Mouse (Mus musculus): ENCODE data around the gene P2rx1. TPM values are rescaled to one million over a fixed set of nuclear protein-coding genes. Genes with fewer than 3 reads are reported as not detected.

Gene P2rx1
- polyA plus RNA-seq, 1 experiment from 2014 or later, result 1.3 TPM

Small RNAs within 50 kb of the gene (microRNA-seq; reads per million reads assigned to microRNA genes)
- gene Gm44467, result not detected

Other genes starting within 250 kb of the P2rx1 start
- 3.0 and 4.7 TPM in 2 replicates for gene Cyb5d2, start 203.0 kb upstream of the P2rx1 start, polyA plus RNA-seq (2014; fragmentation: Nextera tagmentation; extraction: Ambion mirVana)
- gene Zzef1, start 202.9 kb upstream of the P2rx1 start, polyA plus RNA-seq (2014; fragmentation: Nextera tagmentation; extraction: Ambion mirVana), result 8.3 and 8.5 TPM in 2 replicates
- gene Atp2a3, start 37.9 kb upstream of the P2rx1 start, polyA plus RNA-seq (2014; fragmentation: Nextera tagmentation; extraction: Ambion mirVana), result 0.59 and 0.95 TPM in 2 replicates
- gene Camkk1, start 19.9 kb downstream of the P2rx1 start, polyA plus RNA-seq (2014; fragmentation: Nextera tagmentation; extraction: Ambion mirVana), result 3.7 and 4.2 TPM in 2 replicates
- 10.8 and 11.0 TPM in 2 replicates for gene Ncbp3, start 48.7 kb downstream of the P2rx1 start, polyA plus RNA-seq (2014; fragmentation: Nextera tagmentation; extraction: Ambion mirVana)
- gene Itgae, start 91.5 kb downstream of the P2rx1 start, polyA plus RNA-seq (2014; fragmentation: Nextera tagmentation; extraction: Ambion mirVana), result 0.21 and 0.27 TPM in 2 replicates
- 16.7 and 18.9 TPM in 2 replicates for gene Haspin, start 139.2 kb downstream of the P2rx1 start, polyA plus RNA-seq (2014; fragmentation: Nextera tagmentation; extraction: Ambion mirVana)
- 0.08 and 0.23 TPM in 2 replicates for gene P2rx5, start 161.3 kb downstream of the P2rx1 start, polyA plus RNA-seq (2014; fragmentation: Nextera tagmentation; extraction: Ambion mirVana)
- 125 TPM in 2 replicates for gene Emc6, start 177.9 kb downstream of the P2rx1 start, polyA plus RNA-seq (2014; fragmentation: Nextera tagmentation; extraction: Ambion mirVana)
- gene Tax1bp3, start 178.0 kb downstream of the P2rx1 start, polyA plus RNA-seq (2014; fragmentation: Nextera tagmentation; extraction: Ambion mirVana), result 183 and 189 TPM in 2 replicates
- gene Ctns, start 199.9 kb downstream of the P2rx1 start, polyA plus RNA-seq (2014; fragmentation: Nextera tagmentation; extraction: Ambion mirVana), result 19.1 and 21.1 TPM in 2 replicates
- gene Shpk, start 200.4 kb downstream of the P2rx1 start, polyA plus RNA-seq (2014; fragmentation: Nextera tagmentation; extraction: Ambion mirVana), result 1.1 TPM in 2 replicates
- gene Trpv1, start 235.2 kb downstream of the P2rx1 start, polyA plus RNA-seq (2014; fragmentation: Nextera tagmentation; extraction: Ambion mirVana), result not detected in 2 replicates

Measured in midbrain, embryonic 11.5 days (tissue).